Mouse (Mus musculus) ZHBTc4 (cell line): ENCODE data around the gene Unc93b1.

Experiments used
- DNase-seq: peaks from one replicate; pipeline ENCODE4 v3.0.0-alpha.2; 2011; ENCODE audit warnings: low read depth, low spot score

Unc93b1 gene

GRCm38 (mm10) chr19:3985261-3985681 is 50.3 kb downstream of the Unc93b1 start:
- DNase-seq, result no peak

GRCm38 (mm10) chr19:3986334-3986733 is 51.3 kb downstream of the Unc93b1 start, which contains the start of gene Acy3:
TSS of gene Acy3 (plus strand) at chr19:3986570.
- peak; percentile 91 for DNase-seq

DNA sequence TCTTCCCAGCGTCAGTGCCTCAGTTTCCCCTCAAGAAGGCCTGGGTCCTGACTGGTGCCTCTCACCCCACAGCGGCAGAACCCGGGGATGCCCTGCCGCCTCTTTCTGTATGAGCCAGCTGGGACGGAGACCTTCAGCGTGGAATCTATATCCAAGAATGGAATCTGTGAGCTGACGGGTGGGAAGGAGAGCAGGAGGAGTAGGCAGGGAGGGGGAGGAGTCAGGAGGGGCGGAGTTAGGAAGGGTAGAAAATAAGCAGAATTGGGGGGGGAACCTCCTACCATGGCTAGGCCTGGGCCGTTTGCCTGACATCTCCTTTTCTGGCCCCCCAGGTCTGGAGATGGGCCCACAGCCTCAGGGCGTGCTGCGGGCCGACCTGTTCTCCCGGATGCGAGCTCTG is 53.1 kb downstream of the Unc93b1 start:
- peak; percentile 38 for DNase-seq

- peak; percentile 79 for DNase-seq
Measured at GRCm38 (mm10) chr19:3988750-3989149, 53.8 kb downstream of the Unc93b1 start.

DNA sequence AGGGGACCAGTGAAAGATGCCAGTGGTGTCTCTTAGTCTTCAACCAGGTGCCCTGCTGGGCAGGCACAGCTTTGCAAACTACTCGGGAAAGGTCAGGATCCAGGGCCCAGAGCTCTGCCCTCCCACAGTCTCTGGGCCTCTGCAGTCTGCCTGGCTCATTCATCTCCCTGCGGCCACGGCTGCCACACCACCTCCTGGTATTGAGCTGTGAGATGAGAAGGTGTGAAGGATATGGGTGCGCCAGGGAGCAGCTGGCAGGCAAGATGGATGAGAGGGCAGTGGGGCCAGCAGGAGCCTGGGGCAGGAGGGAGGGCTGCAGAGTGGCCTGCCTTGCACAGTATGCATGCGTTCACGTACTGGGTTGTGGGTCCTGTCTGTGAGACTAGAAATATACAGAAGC is 55.8 kb downstream of the Unc93b1 start:
- DNase-seq, result no peak

DNA sequence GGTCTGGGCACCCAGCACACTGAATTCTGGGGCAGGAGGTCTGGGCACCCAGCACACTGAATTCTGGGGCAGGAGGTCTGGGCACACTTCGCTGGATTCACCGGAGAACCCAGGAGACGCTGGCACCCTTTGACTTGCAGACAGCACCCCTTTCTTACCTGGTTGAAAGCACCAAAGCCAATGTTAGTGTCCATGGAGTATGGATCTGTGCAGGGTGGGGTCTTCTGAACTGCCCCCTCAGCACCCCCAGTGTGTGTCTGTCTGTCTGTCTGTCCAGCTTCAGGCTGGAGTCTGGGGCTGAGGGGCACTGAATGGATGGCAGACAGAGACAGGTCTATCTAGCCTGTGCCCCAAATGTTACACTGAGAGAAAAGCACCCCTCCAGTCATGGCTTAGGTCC is 56.6 kb downstream of the Unc93b1 start:
- DNase-seq, result no peak

DNA sequence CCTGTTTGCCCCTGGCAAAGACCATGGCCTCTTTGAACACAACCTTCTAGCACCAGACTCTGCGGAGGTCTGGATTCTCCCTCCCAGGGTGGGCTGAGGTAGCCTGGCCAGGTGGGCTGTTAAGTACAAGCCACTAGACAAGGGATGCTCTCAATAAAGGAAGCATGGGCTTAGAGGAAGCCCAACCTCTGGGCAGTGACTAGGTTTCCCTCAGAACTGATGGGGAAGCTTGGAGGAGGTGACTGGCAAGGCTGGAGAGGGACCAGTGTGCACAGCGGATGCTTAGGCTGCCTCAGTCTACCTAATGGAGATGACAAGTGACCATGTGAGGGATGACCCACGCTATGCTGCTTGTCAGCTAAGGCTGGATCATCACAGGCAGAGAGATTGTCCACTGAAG is 57.0 kb downstream of the Unc93b1 start:
- DNase-seq, result no peak

- DNase-seq, result no peak
Measured at GRCm38 (mm10) chr19:3992416-3992815, 57.4 kb downstream of the Unc93b1 start, which contains the start of gene Tbx10. TSS of gene Tbx10 (plus strand) at chr19:3992752.

DNA sequence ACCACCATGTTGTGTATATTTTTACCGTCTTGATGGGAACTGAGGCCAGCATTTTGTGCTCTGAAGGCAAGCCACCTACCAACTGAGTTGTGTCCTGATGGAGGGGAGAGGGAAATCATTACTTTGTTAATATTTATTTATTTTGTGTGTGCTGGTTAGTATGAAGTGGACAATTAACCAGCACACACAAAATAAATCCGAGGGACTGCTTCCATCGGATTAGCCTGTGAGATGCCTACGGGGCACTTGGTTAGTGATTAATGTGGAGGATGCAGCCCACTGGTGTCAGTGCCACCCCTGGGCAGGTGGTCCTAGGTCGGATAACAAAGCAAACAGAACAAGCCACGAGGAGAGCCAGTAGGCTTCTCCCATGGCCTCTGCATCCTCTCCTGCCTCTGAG is 59.9 kb downstream of the Unc93b1 start:
- DNase-seq, result no peak

DNA sequence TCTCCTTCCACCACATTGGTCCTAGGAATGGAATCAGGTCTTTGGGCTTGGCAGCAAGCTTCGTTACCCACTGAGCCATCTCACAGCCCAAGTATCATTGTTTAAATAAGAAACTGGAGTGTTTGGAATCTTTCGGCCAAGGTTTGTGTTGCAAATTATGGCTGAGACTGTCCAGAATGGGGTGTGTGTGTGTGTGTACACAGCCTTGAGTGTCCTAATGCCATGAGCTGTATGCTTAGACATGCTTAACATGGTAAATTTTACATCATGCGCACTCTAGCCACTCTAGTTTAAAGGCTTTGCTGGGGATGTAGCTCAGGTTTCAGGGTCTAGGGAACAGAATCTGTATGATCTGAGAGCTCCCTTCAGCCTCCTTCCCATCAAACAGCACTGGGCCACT is 60.5 kb downstream of the Unc93b1 start:
- no peak for DNase-seq

DNA sequence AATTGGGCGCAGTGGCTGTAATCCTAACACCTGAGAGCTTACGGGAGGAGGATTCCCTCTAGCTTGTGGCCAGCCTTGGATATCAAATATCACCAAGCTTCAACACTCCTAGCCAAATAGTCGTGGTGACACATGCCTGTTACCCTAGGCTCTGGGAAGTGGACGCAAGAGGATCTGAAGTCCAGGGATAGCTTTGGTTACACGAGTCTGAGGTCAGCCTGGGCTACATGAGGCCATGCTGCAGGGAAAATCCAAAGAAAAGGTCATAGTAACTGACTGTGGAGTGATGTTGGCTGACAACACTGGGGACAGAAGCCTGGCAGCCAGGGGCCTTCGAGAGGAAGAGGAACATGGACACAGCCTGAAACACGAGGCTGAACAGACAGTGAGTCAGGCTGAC is 61.1 kb downstream of the Unc93b1 start:
- no peak for DNase-seq

- no peak for DNase-seq
Measured at GRCm38 (mm10) chr19:3996747-3997146, 61.8 kb downstream of the Unc93b1 start.

GRCm38 (mm10) chr19:3997231-3997630 is 62.2 kb downstream of the Unc93b1 start:
- no peak for DNase-seq

GRCm38 (mm10) chr19:3998335-3998734 is 63.3 kb downstream of the Unc93b1 start:
- DNase-seq, result no peak
